Mouse (Mus musculus) left cerebral cortex, postnatal 10 days (tissue): ENCODE data around the gene Btbd10. TPM values are rescaled to one million over a fixed set of nuclear protein-coding genes. Genes with fewer than 3 reads are reported as not detected.

Experiments used
- DNase-seq, 2 experiments: peaks; one replicate each; pipeline ENCODE4 v3.0.0; 2021 to 2022; ENCODE audit warnings: low spot score in 2 of 2, mixed read lengths in 1 of 2; ENCODE audit errors: extremely low spot score in 1 of 2
- intact Hi-C: fragments of 180-260 bp; cut with DNase I; formaldehyde crosslinking; loops from one replicate; pipeline ENCODE4 v1.15.1; 2025
- total RNA-seq, 2 experiments: library from RNA; stranded (reverse); gene quantifications; 2 replicates each; pipeline ENCODE4 v1.2.3; 2021

Btbd10 gene
- total RNA-seq: 10 to 100 TPM; 63.0 to 67.6 TPM

DNA sequence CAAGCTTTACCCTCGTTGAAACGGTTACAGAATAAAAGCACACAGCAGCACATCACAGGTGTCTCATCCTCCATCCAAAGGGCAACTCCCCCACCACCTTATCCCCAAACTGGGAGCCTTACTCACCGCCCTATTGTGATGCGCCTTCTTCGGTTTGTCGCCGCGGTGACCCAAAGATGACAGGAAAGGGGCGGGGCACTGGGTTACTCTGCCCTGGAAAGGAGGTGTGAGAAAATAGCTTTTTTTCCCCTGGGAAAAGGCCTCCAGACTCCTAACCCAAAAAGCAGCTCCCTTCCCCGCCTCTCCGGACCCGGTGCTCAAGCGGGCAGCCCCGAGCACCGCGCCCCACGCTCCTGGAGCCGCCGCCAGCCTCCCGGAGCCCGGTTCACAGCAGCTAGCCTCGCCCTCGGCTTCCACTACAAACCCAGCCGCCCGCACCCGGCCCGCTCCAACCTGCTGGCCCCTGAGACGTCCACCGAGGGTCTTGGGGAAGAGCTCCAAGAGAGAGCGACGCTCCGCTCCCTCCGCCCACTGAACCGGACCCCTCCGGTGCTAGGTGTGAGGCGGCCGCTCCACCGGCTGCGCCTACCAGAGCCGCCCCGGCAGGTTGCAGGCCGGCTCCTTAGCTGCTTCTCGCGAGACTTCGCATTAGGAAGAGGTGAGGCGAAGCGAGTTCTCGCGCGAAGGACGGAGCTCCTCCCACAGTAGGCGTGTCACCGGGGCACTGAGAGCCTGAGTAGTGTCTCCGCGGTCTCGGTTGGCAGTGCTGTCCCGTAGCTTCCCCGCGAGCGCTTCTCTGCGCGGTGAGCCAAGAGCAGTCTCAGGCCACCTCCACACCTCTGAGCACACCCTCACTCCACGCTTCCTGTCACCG lies at the start of gene Btbd10:
Gene Btbd10, minus strand, starts transcription at position 647 of the 874 bp plus-strand sequence.
- DNase-seq: peak; percentile 95 to 99
- intact Hi-C loops: no loop called here

DNA sequence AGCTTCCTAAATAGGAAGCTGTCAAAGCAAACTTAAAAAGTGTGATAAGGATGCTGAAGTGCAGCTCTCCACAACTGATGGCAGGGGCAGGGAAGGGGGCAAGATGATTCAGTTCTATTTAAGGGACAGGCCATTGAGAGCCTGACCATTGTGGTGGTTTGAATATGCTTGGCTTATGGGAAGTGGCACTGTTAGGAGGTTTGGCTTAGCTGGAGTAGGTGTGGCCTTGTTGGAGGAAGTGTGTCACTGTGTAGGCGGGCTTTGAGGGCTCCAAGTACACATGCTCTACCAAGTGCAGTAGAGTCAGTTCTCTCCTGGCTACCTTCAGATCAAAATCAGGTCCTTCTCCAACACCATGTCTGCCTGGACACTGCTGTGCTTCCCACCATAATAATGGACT lies 47.3 kb upstream of the Btbd10 start:
- no peak for DNase-seq
- intact Hi-C loops: no loop called here

DNA sequence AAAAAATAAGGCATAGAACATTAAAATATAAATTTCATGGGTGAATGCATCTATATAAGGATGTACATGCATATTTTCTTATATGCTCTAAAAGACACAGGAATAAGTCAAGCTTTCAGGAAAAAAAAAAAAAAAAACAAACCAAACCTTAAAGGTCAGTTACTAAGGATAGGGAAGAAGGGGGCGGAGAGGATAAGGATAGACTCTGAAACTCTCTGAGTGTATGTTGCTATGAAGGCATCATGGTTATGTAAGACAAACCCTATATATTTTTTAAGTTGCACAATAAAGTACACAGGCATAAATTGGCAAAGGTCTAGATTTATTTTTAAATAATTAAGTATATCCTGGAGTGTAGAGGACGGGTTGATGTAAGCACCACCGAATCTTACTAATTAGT lies 46.1 kb upstream of the Btbd10 start:
- intact Hi-C loops: no loop called here

DNA sequence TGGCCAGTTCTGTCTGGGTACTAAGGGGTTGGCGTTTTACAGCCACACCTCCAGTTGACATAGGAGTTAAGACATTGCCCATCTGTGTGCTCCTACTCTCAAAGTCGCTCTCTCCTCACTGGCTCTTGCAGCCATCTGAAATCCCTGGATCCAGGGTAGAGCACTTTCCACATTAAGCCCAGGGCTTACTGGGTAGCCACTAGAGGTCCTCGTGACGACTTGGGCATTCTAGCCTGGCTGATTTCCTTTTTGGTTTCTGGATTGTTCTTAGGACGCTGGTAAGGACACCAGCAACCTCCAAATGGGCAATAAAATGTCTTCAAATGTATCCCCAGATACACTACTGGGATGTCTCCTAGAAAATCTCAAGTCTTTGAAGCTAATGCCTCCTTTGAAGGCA lies 39.5 kb upstream of the Btbd10 start:
- no peak for DNase-seq
- intact Hi-C loops: no loop called here

More for the DNA sequence above, 46.1 kb upstream of the Btbd10 start:
- DNase-seq: no peak

DNA sequence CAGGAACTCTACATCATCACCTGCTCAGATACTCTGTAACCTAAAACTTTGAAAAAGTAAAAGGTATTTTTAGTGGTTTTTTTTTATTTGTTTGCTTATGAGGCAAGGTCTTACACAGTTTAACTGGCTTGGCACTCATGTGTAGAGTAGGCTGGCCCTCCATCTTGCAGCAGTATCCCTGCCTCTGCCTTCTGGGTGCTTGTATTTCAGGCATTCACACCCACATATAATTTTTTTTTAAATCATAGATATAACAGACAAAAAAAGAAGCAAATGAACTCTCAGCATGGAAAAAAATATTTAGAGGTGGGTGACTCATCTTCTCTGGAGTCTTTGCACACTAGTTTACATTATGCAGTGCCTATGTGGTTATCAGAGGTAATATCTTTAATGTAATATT lies 28.9 kb upstream of the Btbd10 start:
- DNase-seq: no peak
- intact Hi-C loops: no loop called here

DNA sequence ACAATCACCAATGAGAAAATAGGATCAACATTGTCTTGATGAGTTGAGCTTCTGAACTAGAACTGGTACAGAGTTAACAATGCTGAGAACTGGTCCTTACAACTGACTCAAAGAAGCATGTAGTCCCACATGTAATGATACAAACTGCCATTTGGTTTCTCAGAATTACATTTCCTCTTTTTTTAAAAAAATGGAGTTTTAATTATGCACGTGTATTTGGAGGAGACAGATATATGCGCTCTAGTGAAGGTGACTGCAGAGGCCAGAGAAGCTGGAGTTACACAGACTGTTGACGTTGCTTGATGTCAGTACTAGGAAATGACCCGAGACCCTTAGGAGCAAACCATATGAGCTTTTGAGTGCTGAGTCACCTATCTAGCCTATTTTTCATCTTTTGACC lies 27.5 kb upstream of the Btbd10 start:
- intact Hi-C loops: no loop called here
- DNase-seq: no peak

DNA sequence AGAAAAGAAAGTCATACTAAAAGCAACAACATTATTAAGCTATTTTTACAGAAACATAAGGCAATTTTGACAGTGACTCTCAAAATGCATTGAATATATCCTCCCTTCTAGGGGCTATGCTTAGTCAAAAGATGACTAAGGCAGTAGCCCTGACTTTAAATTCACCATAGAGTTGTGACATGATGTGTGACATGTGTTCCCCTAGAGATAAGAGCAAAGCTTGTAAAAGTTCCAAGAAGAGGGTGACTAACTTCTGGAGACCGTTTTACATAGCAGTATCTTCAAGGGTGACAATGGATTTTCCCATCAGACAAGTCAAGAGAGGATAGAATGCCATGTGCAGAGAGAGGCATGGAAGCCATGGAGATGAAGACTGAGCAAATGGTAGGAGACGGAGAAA lies 22.4 kb upstream of the Btbd10 start:
- intact Hi-C loops: no loop called here
- DNase-seq: no peak

DNA sequence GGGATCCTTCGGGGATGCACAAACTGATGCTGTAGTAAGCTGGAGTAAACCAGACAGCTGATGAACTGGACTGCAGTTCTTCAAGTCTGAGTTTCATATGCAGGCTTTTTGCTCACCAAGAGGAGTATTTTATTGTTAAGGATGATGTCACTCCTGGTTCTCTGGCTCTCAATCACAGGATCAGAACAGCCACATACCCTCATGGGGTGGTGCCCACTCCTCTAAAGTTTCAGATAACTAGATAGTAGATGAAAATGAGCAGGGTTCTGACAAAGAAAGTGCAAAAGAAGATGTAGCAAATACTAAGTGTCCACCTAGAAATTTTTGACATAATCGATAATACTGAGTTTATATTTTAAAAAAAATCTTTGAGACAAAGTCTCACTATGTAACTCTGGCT lies 19.3 kb upstream of the Btbd10 start, which contains the start of gene Pth:
Gene Pth, minus strand, starts transcription at position 101 of the 400 bp plus-strand sequence.
- intact Hi-C loops: no loop called here
- no peak for DNase-seq

DNA sequence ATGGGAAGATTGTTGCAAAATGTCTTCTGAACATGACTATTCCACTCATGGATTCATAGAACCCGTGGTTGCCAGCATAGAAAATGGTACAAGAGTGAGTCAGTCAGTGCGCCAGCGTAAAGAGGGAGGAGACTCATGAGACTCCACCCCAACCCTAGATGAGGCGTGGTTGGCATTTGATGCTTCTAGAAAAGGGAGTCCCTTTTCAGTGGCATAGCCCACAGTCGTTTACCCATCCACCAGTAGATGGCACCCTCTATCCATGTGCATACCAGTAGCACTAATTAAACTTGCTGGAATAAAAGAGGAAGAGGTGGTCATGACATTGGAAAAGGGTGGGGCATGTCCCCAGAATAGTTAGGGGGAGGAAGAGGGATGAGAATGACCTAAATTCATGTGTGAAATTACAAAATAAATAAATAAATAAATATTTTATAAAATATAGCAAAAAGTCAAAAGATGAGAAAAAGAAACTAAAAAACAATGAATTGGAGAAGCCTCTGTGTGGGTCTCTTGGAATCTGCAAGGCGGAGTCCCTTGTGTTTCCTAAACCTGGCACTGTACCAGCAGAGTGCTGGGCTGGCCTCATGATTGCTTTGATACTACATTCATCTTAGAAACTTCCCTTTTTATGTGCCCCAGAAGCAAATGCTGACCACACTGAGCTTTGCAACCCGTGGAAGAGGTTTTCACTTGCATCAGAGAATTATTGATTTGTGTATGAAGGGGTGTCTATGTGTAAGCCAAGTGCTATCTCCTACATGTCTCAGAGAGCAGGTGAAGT lies 8.9 kb upstream of the Btbd10 start:
- intact Hi-C loops: loop anchor here (5.0 to 10.0 kb wide), 2 partner anchors 57 to 639 kb away; no protein-coding TSS in a partner anchor
- peak; percentile 40 to 79 for DNase-seq

DNA sequence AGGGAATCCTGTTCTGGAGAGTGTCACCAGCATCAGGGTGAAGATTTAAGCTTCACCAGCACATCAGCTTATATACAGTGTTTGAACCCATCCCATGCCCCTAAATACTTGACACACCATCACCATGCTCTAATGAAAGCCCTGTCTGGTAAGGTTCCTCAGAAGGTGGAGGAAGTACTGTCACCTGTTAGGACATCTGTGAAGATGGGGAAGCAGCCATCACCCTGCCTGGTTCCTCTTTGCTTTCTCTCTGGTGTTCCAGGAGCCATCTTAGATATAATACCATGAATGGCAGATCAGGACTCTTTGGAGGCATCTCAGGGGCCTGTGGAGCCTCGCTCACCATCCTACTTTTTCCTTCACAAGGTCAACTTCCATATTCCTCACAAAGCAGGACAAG lies 3.5 kb upstream of the Btbd10 start:
- intact Hi-C loops: loop anchor here (10.0 kb wide), 1 partner anchor 62 kb away; no protein-coding TSS in a partner anchor
- DNase-seq: no peak

DNA sequence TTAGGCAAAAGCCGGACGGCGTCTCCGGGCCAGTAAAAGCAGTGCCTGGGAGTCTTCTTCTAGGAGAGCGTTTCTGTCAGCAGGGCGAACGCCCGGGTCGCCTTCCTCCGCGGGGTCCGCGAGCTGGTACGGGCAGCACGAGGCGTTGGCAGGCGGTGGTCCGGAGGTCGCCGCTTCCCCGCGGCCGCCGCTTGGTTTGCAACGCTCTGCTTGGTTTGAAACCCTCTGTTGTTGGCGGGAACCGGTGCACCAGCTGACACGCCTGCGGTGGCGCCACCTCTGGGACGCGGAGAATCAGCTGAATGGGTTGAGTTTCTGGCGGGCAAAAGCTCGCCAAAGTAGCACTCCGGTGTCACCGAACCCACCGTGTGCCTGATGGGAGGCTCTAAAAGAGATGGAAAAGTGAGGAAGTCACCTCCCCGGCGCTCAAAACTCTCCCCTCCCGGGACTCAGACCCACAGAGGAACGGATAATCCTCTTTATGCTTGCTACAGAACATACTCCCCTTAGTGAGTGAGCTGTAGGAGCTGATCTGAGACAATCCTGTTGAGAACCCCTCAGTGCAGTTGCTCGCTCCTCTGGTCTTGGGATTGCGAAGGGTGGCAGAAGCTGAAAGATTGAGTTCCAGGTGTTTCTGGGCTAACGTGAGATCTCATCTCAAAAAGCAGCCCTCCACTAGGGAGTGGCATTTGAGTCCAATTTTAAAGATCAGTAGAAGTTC lies 588 bp upstream of the Btbd10 start:
- DNase-seq: peak; percentile 42 to 86
- intact Hi-C loops: loop anchor here (10.0 kb wide), 1 partner anchor 65 kb away; no protein-coding TSS in a partner anchor

DNA sequence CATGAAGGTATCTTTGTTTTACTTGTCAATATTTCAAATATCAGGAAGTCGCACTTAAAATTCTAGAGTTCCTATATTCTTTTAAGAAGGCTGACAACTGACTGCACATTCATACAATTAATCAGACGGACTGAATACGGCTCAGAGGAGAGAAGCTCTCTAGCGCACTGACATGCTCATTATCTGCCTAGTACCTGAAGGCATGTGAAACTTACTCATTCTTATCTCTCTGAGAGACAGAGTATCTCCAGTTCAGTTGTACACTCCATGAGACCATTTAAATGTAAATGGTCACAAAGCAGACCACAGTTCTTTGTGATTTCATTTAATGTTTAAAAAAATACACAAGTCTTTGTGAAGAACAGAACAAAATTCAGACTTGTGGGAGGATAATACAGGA lies 1.8 kb downstream of the Btbd10 start:
- no peak for DNase-seq
- intact Hi-C loops: no loop called here

DNA sequence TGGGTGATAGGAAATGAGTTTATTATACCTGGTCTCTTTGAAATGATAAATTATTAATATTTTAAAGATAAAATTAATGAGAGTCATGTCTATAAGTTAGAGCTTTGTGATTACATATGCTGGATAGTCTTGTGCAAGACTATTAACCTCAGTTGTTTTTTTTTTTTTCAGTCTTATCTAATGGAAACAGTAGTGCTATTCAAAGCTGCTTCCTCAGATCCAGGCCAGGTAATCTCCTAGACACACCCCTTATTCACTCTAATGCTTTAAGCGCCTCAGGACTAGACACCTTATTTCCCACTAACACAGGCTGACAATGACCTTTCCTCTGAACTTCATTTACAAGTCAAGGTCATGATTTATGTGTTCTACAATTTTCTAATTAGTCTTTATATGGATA lies 20.1 kb downstream of the Btbd10 start:
- intact Hi-C loops: no loop called here
- DNase-seq: no peak

DNA sequence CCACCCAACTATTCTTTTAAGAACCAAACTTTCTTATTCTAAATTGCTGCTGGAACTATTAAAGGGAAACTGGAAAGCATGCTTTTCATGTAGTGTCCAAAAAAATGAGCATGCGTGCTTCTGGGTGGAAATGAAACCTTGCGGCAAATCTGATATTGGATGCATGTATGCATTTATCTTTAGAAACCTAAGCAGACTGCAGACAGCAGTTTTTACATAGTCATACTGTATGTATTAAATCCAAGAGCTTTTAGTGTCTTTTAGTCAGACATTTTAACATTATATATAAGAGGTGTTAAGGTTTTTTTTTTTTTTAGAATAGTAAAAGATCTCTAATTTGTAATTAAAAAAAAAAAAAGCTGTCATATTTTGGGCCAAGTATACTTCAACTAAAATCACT lies 21.5 kb downstream of the Btbd10 start:
- intact Hi-C loops: no loop called here
- DNase-seq: peak in 1 of 2 experiments; percentile 19

DNA sequence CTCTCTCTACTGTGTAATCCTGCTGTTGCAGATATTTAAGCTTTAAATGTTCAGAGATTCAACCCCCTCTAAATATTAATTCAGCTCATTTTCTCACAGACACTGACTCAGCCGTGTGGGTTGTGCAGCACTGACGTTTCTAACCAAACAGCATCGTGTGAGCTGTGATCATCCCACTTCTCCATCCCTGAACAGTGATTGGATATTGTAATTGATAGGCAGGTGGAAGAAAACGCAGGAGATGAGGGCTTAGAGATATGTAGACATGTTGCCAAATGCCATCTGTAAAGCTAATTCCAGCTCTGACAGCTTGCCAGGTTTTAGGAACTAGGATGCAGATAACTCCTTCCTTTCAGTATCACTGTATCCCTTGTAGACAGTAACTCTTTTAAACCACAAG lies 21.9 kb downstream of the Btbd10 start:
- DNase-seq: peak; percentile 26 to 85
- intact Hi-C loops: no loop called here

DNA sequence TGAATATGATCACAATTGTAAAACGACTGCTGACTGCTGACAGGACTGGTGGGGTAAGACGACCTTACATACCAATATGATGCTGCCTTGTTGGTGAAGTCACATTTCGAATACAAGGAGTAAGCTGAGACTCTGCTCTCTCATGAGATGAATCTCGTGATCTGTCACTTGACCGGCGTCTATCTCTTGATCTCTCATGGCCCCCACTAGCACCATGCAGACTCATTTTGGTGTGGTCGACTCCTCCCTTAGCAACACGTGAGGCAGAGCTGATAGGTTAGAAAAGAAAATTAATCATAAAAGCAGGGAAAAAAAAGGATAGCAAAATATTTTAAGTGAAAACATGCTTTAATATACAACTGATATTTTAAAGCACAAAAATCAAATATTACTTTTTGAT lies 33.9 kb downstream of the Btbd10 start:
- no peak for DNase-seq

DNA sequence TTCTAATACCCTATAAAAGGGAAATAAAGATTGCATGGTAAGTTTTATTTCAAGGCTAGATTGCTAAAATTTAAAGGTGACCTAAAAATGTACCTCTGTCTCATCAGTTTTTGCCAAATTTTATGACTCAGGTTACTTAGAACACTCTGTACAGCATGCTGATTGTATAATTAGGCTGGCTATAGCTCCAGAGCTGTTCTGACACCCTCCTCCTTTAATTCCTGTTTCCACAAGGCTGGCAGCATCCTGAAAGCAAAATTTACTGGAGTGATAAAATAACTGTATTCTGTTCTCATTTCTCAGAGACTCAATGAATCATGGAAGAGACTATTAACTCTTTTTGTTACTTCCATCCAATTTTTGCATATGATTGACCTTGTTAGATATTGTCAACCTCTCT lies 35.2 kb downstream of the Btbd10 start:
- no peak for DNase-seq
- intact Hi-C loops: no loop called here

More for the DNA sequence above, 33.9 kb downstream of the Btbd10 start:
- intact Hi-C loops: no loop called here

DNA sequence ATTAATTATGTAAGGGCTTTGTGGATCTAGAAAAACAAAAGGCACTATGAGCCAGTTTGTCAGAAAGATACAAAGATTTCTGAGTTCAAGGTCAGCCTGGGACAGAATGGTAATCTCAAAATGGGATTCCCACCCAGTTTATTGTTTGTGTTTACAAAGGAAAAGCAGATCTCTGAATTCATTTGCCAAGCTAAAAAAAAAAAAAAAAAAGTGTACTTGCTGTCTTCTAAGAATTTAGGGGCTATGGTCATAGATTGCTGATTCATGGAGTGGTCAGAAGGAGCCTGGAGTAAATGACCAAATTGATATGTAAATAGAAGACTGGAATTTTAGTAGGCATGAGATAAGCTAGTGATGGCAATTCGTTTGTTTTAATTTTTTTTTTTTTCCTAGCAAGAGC lies 49.1 kb downstream of the Btbd10 start:
- intact Hi-C loops: no loop called here
- DNase-seq: no peak

DNA sequence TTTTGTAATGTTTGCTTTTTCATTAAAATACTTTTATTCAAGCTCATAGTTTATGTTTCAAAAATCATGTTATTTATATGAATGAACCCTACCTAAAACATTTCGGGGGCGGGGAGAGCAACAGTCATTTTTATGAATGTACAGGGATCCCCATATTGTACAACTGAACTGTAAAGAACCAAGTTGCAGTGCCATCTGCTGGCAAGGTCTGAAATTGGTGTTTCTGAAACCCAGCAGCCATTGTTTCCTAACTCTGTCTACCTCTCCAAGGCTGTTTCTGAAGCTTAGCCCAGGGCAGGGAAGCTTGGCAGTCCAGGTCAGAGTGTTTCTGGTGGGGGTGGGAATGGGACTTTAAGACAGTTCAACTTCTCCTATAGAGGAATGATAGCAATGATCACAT lies 57.4 kb downstream of the Btbd10 start:
- DNase-seq: peak; percentile 60 to 72
- intact Hi-C loops: loop anchor here (2.0 kb wide), 1 partner anchor 169 kb away; no protein-coding TSS in a partner anchor
